In the genomic region with DNA sequence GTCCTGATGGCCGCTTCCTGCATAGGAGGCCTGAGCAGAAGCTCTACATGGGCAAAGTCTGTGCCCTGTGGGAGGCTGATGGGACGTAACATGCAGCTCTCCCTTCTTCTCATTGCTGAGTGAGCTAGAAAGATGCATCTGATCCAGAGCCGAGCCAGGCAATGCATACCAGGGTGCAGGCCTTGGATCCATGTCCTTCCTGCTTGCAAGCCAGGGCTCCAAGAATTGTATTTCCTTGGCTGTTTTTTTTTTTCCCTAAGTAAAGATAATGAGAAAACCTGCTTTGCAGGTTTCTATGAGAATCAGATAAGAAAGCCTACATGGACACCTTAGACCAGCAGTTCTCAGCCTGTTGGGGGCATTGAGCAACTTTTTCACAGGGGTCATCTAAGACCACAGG, we compare ENCODE assay signal across 16 mouse cellular contexts.
"Had no signal": no experiment of that assay in that cellular context is flagged by ENCODE, and none has a peak within 500 bp of the region (broad histone marks: within the 10 kb centered on the region; RNA-seq: fewer than 3 reads in every experiment).

No protein-coding gene starts in this region.

- H3K27ac ChIP-seq: kidney, postnatal 0 days; limb, embryonic 13.5 days; liver, embryonic 14.5 days; midbrain, embryonic 10.5 days; neural tube, embryonic 15.5 days had no signal

- H3K9me3 ChIP-seq: limb, embryonic 13.5 days; midbrain, embryonic 10.5 days; neural tube, embryonic 15.5 days had no signal

- H3K9ac ChIP-seq: limb, embryonic 13.5 days; liver, embryonic 14.5 days; neural tube, embryonic 15.5 days had no signal

- H3K4me2 ChIP-seq: limb, embryonic 13.5 days; neural tube, embryonic 15.5 days had no signal

- H3K4me3 ChIP-seq: limb, embryonic 13.5 days; midbrain, embryonic 10.5 days; myocyte; neural tube, embryonic 15.5 days had no signal

- H3K27me3 ChIP-seq: limb, embryonic 13.5 days; neural tube, embryonic 15.5 days had no signal

- DNase-seq: kidney, postnatal 36 days; layer of hippocampus, adult 9-11 months; layer of hippocampus, postnatal 36 days; left cerebral cortex, postnatal 4 days; lung, adult 18-20 months; lung, postnatal 4 days; midbrain, embryonic 14.5 days; right cerebral cortex, adult 18-20 months; right cerebral cortex, postnatal 25 days; thymus, postnatal 4 days had no signal

- H3K36me3 ChIP-seq: limb, embryonic 13.5 days; midbrain, embryonic 10.5 days; neural tube, embryonic 15.5 days had no signal
